Mouse (Mus musculus) erythroblast, adult 5-6 weeks (primary cell): Measurements from ENCODE around the gene Ccdc69. TPM values are rescaled to one million over a fixed set of nuclear protein-coding genes. Genes with fewer than 3 reads are reported as not detected.
"Not testable (repeated sequence)": the region's sequence is repeated elsewhere in the genome, so short reads cannot be mapped to it uniquely, and the experiment has no call there.

Source experiments
- ATAC-seq: replicated peaks from 2 replicates; pipeline ENCODE4 v1.8.0; 2016; ENCODE audit warnings: moderate number of reproducible peaks, mild to moderate bottlenecking, moderate TSS enrichment, inconsistent platforms; ENCODE audit not compliant: poor library complexity, low FRiP score, severe bottlenecking
- total RNA-seq, 2 experiments: library from RNA; stranded (forward) in 1 of 2; stranded (reverse) in 1 of 2; fragments of 150-400 nt in 1 of 2; fragments of 200-764, 138-1000 nt in 1 of 2; gene quantifications; 2 replicates each; pipeline versions ENCODE4 v1.2.3 to v1.2.4; 2015 to 2017; ENCODE audit warnings: low replicate concordance in 2 of 2

Gene Ccdc69
- total RNA-seq (2015; ENCODE audit: low replicate concordance) (3.1 and 6.7 TPM in 2 replicates), total RNA-seq (2017; ENCODE audit: low replicate concordance) (6.0 and 6.6 TPM in 2 replicates)

GRCm38 (mm10) chr11:55077331-55078231 lies at the start of gene Ccdc69:
Gene Ccdc69 (minus strand): TSS chr11:55078131.
- ATAC-seq: peak; percentile 57

DNA sequence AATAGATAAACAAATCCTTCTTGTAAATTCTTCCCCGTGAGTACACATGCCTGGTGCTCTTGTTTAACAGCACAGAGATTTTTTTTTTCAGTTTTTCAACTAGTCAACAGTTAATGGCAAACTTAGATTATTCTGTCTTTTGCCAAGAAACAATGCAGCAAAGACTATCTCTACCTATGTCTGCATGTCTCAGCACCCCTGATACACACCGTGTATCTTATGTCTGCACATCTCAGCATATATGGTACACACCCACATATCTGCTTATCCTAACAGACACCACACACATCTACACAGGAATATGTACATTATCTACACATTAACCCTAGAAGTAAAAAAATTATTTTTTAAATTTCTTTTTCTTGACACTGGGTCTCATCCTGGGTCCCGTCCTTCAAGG lies 48.7 kb upstream of the Ccdc69 start:
- no peak for ATAC-seq

DNA sequence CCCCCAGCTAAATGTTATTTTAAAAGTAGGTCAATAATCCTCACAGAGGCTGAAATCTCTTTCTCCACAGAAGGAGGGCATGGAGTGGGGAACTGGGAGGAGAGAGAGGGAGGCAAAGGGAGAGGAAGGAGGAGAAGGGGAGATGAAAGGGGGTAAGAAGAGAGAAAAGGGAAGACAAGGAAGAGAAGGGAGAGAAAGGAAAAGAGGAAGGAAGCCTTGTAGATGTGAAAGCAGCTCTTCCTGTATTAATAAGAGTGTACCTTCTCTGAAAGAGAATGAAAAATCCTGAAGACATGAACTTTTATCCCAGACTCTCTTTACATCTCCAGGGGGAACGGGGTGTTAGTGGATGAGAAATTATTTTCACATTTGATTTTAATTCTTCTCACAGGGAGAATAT lies 43.5 kb upstream of the Ccdc69 start:
- ATAC-seq: no peak

GRCm38 (mm10) chr11:55120821-55121271 lies 42.9 kb upstream of the Ccdc69 start:
- ATAC-seq: no peak

GRCm38 (mm10) chr11:55120279-55120678 lies 42.3 kb upstream of the Ccdc69 start:
- ATAC-seq: no peak

- no peak for ATAC-seq
Measured at GRCm38 (mm10) chr11:55117031-55117430, 39.1 kb upstream of the Ccdc69 start.

DNA sequence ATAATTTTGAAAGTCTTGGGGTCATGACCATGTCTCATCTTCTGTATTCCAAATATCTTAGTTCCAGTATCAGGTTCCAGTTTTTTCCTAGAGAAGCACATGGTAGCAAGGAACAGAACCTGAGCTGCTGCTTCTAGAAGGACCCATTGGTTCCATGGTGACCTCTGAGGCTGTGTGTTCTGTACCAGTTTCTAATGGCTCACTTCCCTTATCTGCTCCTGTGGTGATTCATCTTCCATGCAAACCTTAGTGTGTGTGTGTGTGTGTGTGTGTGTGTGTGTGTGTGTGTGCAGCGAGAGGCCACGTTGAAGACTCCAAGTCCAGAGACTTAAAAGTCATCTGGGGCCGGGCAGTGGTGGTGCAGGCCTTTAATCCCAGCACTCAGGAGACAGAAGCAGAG lies 38.1 kb upstream of the Ccdc69 start:
- ATAC-seq: no peak

- ATAC-seq: no peak
Measured at GRCm38 (mm10) chr11:55114291-55114690, 36.4 kb upstream of the Ccdc69 start.

GRCm38 (mm10) chr11:55113861-55114250 lies 35.9 kb upstream of the Ccdc69 start:
- not testable (repeated sequence) for ATAC-seq

GRCm38 (mm10) chr11:55113209-55113860 lies 35.4 kb upstream of the Ccdc69 start:
- no peak for ATAC-seq

- ATAC-seq: no peak
Measured at GRCm38 (mm10) chr11:55110566-55111169, 32.7 kb upstream of the Ccdc69 start.

- ATAC-seq: no peak
Measured at GRCm38 (mm10) chr11:55109521-55110300, 31.8 kb upstream of the Ccdc69 start.

GRCm38 (mm10) chr11:55106636-55107035 lies 28.7 kb upstream of the Ccdc69 start:
- ATAC-seq: no peak

DNA sequence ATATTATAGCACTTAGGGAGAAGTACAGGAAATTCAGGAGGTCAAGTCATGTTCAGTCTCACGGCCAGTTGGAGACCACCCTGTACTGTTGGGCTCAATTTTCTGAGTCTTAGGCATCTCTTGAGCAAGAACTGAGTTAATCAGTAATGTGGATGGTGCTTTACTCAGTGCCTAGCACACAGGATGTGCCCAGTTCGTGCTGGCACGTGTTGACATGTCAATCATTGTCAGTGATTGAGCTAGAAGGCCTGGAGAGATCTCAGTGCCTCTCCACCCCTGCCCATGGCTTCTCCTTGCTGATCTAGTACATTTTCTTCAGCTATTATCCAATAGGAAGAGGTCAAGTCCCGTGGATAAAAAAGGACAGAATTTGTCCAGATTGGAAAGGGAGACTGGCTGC lies 27.5 kb upstream of the Ccdc69 start:
- ATAC-seq: no peak

DNA sequence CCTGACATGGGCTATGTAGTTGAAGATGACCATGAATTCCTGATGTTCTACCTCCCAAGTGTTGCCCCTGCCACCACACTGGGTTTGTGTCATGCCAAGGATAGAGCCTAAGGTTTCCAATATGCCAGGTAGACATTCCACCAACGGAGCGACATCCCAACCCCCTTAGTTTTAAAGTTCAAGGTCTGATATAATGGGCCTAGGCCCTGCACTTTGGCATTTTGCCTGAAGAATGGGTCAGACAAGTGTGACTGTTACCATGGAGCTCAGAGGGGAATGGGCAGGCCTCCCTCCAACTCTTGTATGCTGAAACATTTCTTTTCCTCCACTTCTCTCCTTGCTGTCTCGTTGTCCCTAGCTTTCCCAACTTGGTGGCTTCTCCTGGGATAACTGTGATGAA lies 25.3 kb upstream of the Ccdc69 start:
- ATAC-seq: no peak

- no peak for ATAC-seq
Measured at GRCm38 (mm10) chr11:55102015-55102414, 24.1 kb upstream of the Ccdc69 start.

DNA sequence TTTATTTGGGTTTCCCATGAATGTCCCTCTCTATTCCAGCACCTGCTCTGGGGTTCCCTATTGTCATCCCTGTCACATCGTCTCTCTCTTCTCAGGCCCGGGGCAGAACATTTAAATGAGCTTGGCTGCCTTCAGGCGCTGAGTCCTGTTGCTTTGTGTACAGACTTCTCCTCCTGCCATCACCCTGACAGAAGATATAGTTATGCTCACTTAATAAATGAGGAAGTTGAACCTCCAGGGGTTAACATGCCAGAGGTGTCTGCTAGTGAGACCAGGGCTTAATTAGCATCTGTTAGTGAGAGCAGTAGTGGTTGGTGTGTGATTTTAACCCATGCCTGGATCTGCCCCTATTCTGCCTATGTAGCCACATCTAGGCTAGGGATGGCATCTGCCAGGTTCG lies 21.9 kb upstream of the Ccdc69 start:
- ATAC-seq: no peak

- ATAC-seq: no peak
Measured at GRCm38 (mm10) chr11:55099019-55099771, 21.3 kb upstream of the Ccdc69 start.
